8 mouse cellular contexts compared by ENCODE assay signal in the genomic region with DNA sequence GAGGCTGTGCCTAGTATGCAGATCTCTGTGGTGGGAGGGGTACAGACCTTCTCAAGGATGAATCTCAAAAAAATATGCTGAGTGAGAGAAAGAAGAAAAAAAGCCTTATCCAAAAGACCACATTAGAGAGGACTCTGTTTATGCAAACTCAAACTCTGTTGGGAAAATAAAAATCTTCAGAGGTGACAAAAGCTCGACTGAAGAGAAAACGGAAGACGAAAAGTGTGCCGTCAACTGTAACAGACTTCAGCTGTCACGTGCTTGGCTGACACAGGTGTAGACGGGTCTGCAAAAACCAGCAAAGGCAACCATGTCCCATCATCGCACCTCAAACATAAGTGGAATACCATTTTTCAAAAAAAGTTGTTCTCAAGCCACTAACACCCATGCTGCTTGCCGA. TPM values are rescaled to one million over a fixed set of nuclear protein-coding genes. Genes with fewer than 3 reads are reported as not detected.
DNase-seq lines count a peak whose midpoint lies in the region; ATAC-seq and TF ChIP-seq lines count a peak whose summit lies in the region.

No protein-coding gene starts in this region.

- H3K27ac ChIP-seq in heart, embryonic 13.5 days (replicated peaks) = no peak overlapping the region
- H3K27ac ChIP-seq in ES-E14 (ENCODE audit: insufficient read depth, low read depth, low read length, poor library complexity, severe bottlenecking) = no peak overlapping the region
- no peak overlapping the region for H3K27ac ChIP-seq in hindbrain, embryonic 14.5 days

- no peaks in the 10 kb centered on the region for H3K27me3 ChIP-seq in heart, embryonic 13.5 days (replicated peaks)
- no peaks in the 10 kb centered on the region for H3K27me3 ChIP-seq in hindbrain, embryonic 14.5 days (ENCODE audit: control insufficient read depth, insufficient read depth, low read length)
- no peaks in the 10 kb centered on the region for H3K27me3 ChIP-seq in myocyte (ENCODE audit: control insufficient read depth, insufficient read depth, insufficient read length)

- TF ChIP-seq POLR2A in myocyte (IDR thresholded peaks at IDR 0.05; ENCODE audit: insufficient read length, low read depth) = no peak

- no peaks in the 10 kb centered on the region for H3K36me3 ChIP-seq in heart, embryonic 13.5 days
- H3K36me3 ChIP-seq in ES-E14 (ENCODE audit: control insufficient read depth, insufficient read depth, low read length, poor library complexity, severe bottlenecking) (no peaks in the 10 kb centered on the region), myocyte (ENCODE audit: control insufficient read depth, insufficient read depth) (no peaks in the 10 kb centered on the region)
- H3K36me3 ChIP-seq in hindbrain, embryonic 14.5 days (replicated peaks; ENCODE audit: control insufficient read depth, insufficient read depth) = peaks cover 3% of the 10 kb centered on the region; the same call in 1 of the 2 replicates

- WGBS in heart, embryonic 13.5 days = 46% methylated on average over 8 of the region's 8 CpGs
- 73% methylated on average over 8 of the region's 8 CpGs for WGBS in hindbrain, embryonic 14.5 days

- H3K9me3 ChIP-seq in heart, embryonic 13.5 days = no peaks in the 10 kb centered on the region
- no peaks in the 10 kb centered on the region for H3K9me3 ChIP-seq in ES-E14 (ENCODE audit: control insufficient read depth, insufficient read depth, low read depth, low read length)
- H3K9me3 ChIP-seq in hindbrain, embryonic 14.5 days (ENCODE audit: control insufficient read depth, low read length) = no peaks in the 10 kb centered on the region

- H3K4me2 ChIP-seq in heart, embryonic 13.5 days = peak overlapping the region; percentile 71
- H3K4me2 ChIP-seq in hindbrain, embryonic 14.5 days (replicated peaks) = peak overlapping the region; percentile 59
- H3K4me2 ChIP-seq in myocyte (ENCODE audit: low read depth) = peak overlapping the region; percentile 88

- no peak for DNase-seq in heart, postnatal 36 days
- DNase-seq in ES-E14 (ENCODE audit: low read depth, low spot score) = no peak
- no peak for DNase-seq in hindbrain, embryonic 14.5 days (ENCODE audit: low spot score)
- no peak for DNase-seq in adrenal gland, adult 2 months
- DNase-seq in ovary, postnatal 14 days (ENCODE audit: low spot score) = no peak

- in situ Hi-C loops in ES-E14 (cut with MboI; ENCODE audit: low sequenced_read_pairs in 2 of 2, unreplicated experiment in 2 of 2) = no loop called here

- intact Hi-C loops in heart, postnatal 36 days (cut with DNase I) = no loop called here

- peak overlapping the region; percentile 99 for H3K9ac ChIP-seq in heart, embryonic 13.5 days
- H3K9ac ChIP-seq in ES-E14 (ENCODE audit: insufficient read depth, low read depth, low read length, poor library complexity, severe bottlenecking) = no peak overlapping the region
- peak overlapping the region; percentile 88 for H3K9ac ChIP-seq in hindbrain, embryonic 14.5 days

- H3ac ChIP-seq in myocyte (ENCODE audit: control insufficient read depth, insufficient read length) = no peak overlapping the region

- H3K79me2 ChIP-seq in myocyte (ENCODE audit: control insufficient read depth, insufficient read depth) = peaks cover 65% of the 10 kb centered on the region

- H3K4me1 ChIP-seq in heart, embryonic 13.5 days = peaks cover 42% of the 10 kb centered on the region
- peaks cover 2 to 3% of the 10 kb centered on the region in 2 experiments for H3K4me1 ChIP-seq in ES-E14 (ENCODE audit: control insufficient read depth in 2 of 2, insufficient read depth in 2 of 2, low read length in 2 of 2, poor library complexity in 1 of 2)
- H3K4me1 ChIP-seq in hindbrain, embryonic 14.5 days (replicated peaks; ENCODE audit: control insufficient read depth, insufficient read depth, low read length) = peaks cover 23% of the 10 kb centered on the region

- peak overlapping the region; percentile 99 for H3K4me3 ChIP-seq in heart, embryonic 13.5 days
- H3K4me3 ChIP-seq in ES-E14 (ENCODE audit: insufficient read depth in 1 of 2, low read depth in 1 of 2, low read length in 2 of 2, poor library complexity in 1 of 2, severe bottlenecking in 1 of 2) = peak overlapping the region; percentile 88 to 95; a peak in 3 of 4 replicates
- peak overlapping the region; percentile 100 for H3K4me3 ChIP-seq in hindbrain, embryonic 14.5 days (replicated peaks; ENCODE audit: low read length)
- peak overlapping the region; percentile 76 for H3K4me3 ChIP-seq in myocyte

- ATAC-seq in heart, embryonic 13.5 days (ENCODE audit: extremely low read depth, insufficient number of reproducible peaks, low FRiP score, low TSS enrichment) = no peak
- ATAC-seq in hindbrain, embryonic 14.5 days (ENCODE audit: low FRiP score) = no peak
- ATAC-seq in megakaryocyte progenitor cell, adult 5-6 weeks (replicated peaks; ENCODE audit: poor library complexity) = no peak

TF ChIP-seq in ES-E14, 5 proteins besides CTCF, POLR2A, EP300 and RAD21:
- TF ChIP-seq ZC3H11A (IDR thresholded peaks at IDR 0.05; ENCODE audit: borderline replicate concordance, low read depth, low read length) = no peak
- no peak for TF ChIP-seq CHD2 (IDR thresholded peaks at IDR 0.05; ENCODE audit: low read depth, low read length)
- no peak for TF ChIP-seq HCFC1 (IDR thresholded peaks at IDR 0.05; ENCODE audit: borderline replicate concordance, insufficient read depth, low read length)
- no peak for TF ChIP-seq MAFK (IDR thresholded peaks at IDR 0.05; ENCODE audit: insufficient read depth, low read depth, low read length)
- no peak for TF ChIP-seq ZNF384 (IDR thresholded peaks at IDR 0.05; ENCODE audit: low read depth, low read length)

TF ChIP-seq in myocyte, 11 proteins besides CTCF, POLR2A, EP300 and RAD21:
- TF ChIP-seq MYOD1 (IDR thresholded peaks at IDR 0.05; ENCODE audit: control insufficient read depth in 1 of 3, insufficient read length in 2 of 3, low read depth in 2 of 3) (peak in 1 of 3 experiments; percentile 3), CEBPB (IDR thresholded peaks at IDR 0.05; ENCODE audit: insufficient read depth, poor library complexity, severe bottlenecking) (no peak)

RNA-seq across cellular contexts. Expression of gene Ubqln1, which starts 1.7 kb away (rescaled TPM):
- 70.3 and 71.3 TPM in 2 replicates for polyA plus RNA-seq in heart, embryonic 13.5 days (2015; fragmentation: Nextera tagmentation; extraction: Ambion mirVana)
- 10 to 100 TPM; 47.8 to 49.6 TPM for total RNA-seq in heart, postnatal 36 days (2021)
- total RNA-seq in ES-E14 (2012; rRNA removed) = 60.2 and 91.7 TPM in 2 replicates
- 120 and 149 TPM in 2 replicates for polyA plus RNA-seq in hindbrain, embryonic 14.5 days (2014; fragmentation: Nextera tagmentation; extraction: Ambion mirVana)
- 58.2 TPM for polyA plus RNA-seq in myocyte (2012; fragmentation: generic; extraction: Trizol)
- total RNA-seq in adrenal gland, adult 2 months (2021) = 100 to 1,000 TPM; 112 to 159 TPM
- 164 and 166 TPM in 2 replicates for polyA plus RNA-seq in adrenal gland, adult 2 months (2012; rRNA removed)
- total RNA-seq in megakaryocyte progenitor cell, adult 5-6 weeks (2015) = 52.2 and 57.6 TPM in 2 replicates
- total RNA-seq in megakaryocyte progenitor cell, adult 5-6 weeks (2017) = 53.0 and 64.7 TPM in 2 replicates

RNA-seq across cellular contexts. Expression of gene Idnk, which starts 56.4 kb away (rescaled TPM):
- 26.0 and 28.7 TPM in 2 replicates for polyA plus RNA-seq in heart, embryonic 13.5 days (2015; fragmentation: Nextera tagmentation; extraction: Ambion mirVana)
- total RNA-seq in heart, postnatal 36 days (2021) = 10 to 100 TPM; 25.0 to 26.6 TPM
- 9.6 and 11.3 TPM in 2 replicates for total RNA-seq in ES-E14 (2012; rRNA removed)
- 53.4 and 63.2 TPM in 2 replicates for polyA plus RNA-seq in hindbrain, embryonic 14.5 days (2014; fragmentation: Nextera tagmentation; extraction: Ambion mirVana)
- 21.0 TPM for polyA plus RNA-seq in myocyte (2012; fragmentation: generic; extraction: Trizol)
- total RNA-seq in adrenal gland, adult 2 months (2021) = 10 to 100 TPM; 55.1 to 69.8 TPM
- polyA plus RNA-seq in adrenal gland, adult 2 months (2012; rRNA removed) = 11.0 and 15.3 TPM in 2 replicates
- 46.2 and 52.9 TPM in 2 replicates for total RNA-seq in megakaryocyte progenitor cell, adult 5-6 weeks (2015)
- total RNA-seq in megakaryocyte progenitor cell, adult 5-6 weeks (2017) = 36.8 and 44.9 TPM in 2 replicates
